Mouse (Mus musculus): Measurements from ENCODE around the gene Gngt2.

DNA sequence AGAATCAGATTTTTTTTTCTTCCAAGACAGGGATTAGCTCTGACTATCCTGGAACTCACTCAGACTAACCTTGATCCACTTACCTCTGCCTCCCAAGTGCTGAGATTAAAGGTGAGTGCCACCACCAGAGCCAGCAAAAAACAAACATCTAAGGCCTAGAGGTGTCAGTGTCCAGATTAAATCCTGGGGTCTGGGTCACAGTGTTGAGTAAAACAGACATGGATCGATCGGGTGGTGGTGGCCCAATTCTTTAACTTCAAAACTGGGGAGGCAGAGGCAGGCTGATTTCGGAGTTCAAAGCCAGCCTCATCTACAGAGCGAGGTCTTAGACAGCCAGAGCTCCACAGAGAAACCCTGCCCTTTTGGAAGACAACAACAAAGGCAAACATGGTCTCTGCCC is 14.6 kb upstream of the Gngt2 start:
- TF ChIP-seq POLR2A (IDR thresholded peaks at IDR 0.05; ENCODE audit: borderline replicate concordance, low read depth, low read length) (no peak), CTCF (IDR thresholded peaks at IDR 0.05; ENCODE audit: low read depth, low read length) (no peak)

All from bone marrow macrophage, adult 2 months (primary cell).